Mouse (Mus musculus) kidney, adult 9 months (tissue): ENCODE results near the gene Prkag2.

Experiments used
- DNase-seq: peaks from one replicate; pipeline ENCODE4 v3.0.0; 2022

Prkag2 gene

GRCm38 (mm10) chr5:24963776-24964175, 136.7 kb downstream of the Prkag2 start:
- peak; percentile 55 for DNase-seq

GRCm38 (mm10) chr5:24960791-24961190, 139.7 kb downstream of the Prkag2 start:
- peak; percentile 64 for DNase-seq

- DNase-seq, result no peak
These were observed 140.7 kb downstream of the Prkag2 start for GRCm38 (mm10) chr5:24959758-24960157.

GRCm38 (mm10) chr5:24958596-24958995, 141.8 kb downstream of the Prkag2 start:
- DNase-seq, result no peak

GRCm38 (mm10) chr5:24956891-24957290, 143.6 kb downstream of the Prkag2 start:
- no peak for DNase-seq

GRCm38 (mm10) chr5:24952842-24953741, 147.3 kb downstream of the Prkag2 start:
- DNase-seq, result peak; percentile 25

- DNase-seq, result peak; percentile 62
These were observed 148.2 kb downstream of the Prkag2 start for GRCm38 (mm10) chr5:24952212-24952611.

GRCm38 (mm10) chr5:24950891-24951574, 149.4 kb downstream of the Prkag2 start:
- no peak for DNase-seq

- DNase-seq, result no peak
These were observed 150.4 kb downstream of the Prkag2 start for GRCm38 (mm10) chr5:24950039-24950438.

GRCm38 (mm10) chr5:24938046-24938822, 162.2 kb downstream of the Prkag2 start:
- no peak for DNase-seq

- no peak for DNase-seq
These were observed 164.0 kb downstream of the Prkag2 start for GRCm38 (mm10) chr5:24936451-24936850.

GRCm38 (mm10) chr5:24935446-24935845, 165.0 kb downstream of the Prkag2 start:
- DNase-seq, result peak; percentile 69

- no peak for DNase-seq
These were observed 166.7 kb downstream of the Prkag2 start for GRCm38 (mm10) chr5:24933760-24934159.

- peak; percentile 34 for DNase-seq
These were observed 168.8 kb downstream of the Prkag2 start for GRCm38 (mm10) chr5:24931578-24932185.

GRCm38 (mm10) chr5:24930831-24931577, 169.4 kb downstream of the Prkag2 start:
- DNase-seq, result peak; percentile 53

- DNase-seq, result no peak
These were observed 171.6 kb downstream of the Prkag2 start for GRCm38 (mm10) chr5:24928816-24929215.

GRCm38 (mm10) chr5:24927706-24928105, 172.7 kb downstream of the Prkag2 start:
- no peak for DNase-seq

GRCm38 (mm10) chr5:24919155-24919554, 181.3 kb downstream of the Prkag2 start:
- DNase-seq, result no peak

GRCm38 (mm10) chr5:24916511-24916910, 183.9 kb downstream of the Prkag2 start:
- DNase-seq, result no peak

- DNase-seq, result no peak
These were observed 185.3 kb downstream of the Prkag2 start for GRCm38 (mm10) chr5:24915119-24915518.

- DNase-seq, result no peak
These were observed 186.8 kb downstream of the Prkag2 start for GRCm38 (mm10) chr5:24913656-24914055.
